Mouse (Mus musculus) liver, embryonic 15.5 days (tissue): ENCODE measurements around the gene Wdr4. TPM values are rescaled to one million over a fixed set of nuclear protein-coding genes. Genes with fewer than 3 reads are reported as not detected.

Experiments used
- ATAC-seq: fragments of 200-750 bp; cut with Nextera tagmentation; 2 replicates; pipeline ENCODE4 v1.8.0; 2017; ENCODE audit warnings: moderate number of reproducible peaks, mild to moderate bottlenecking, moderate library complexity; ENCODE audit not compliant: insufficient read depth
- H3K27ac ChIP-seq: fragments of 300-500 bp; sonication (generic); replicated peaks from 2 replicates; pipeline ENCODE4 v1.5.1; 2015; ENCODE audit warnings: mild to moderate bottlenecking, inconsistent platforms
- H3K27me3 ChIP-seq: fragments of 300-500 bp; sonication (generic); 2 replicates; pipeline ENCODE4 v1.6.1; 2015; ENCODE audit warnings: mild to moderate bottlenecking, inconsistent platforms
- H3K36me3 ChIP-seq: fragments of 300-500 bp; sonication (generic); replicated peaks from 2 replicates; pipeline ENCODE4 v1.6.1; 2015; ENCODE audit warnings: moderate library complexity, mild to moderate bottlenecking, inconsistent platforms
- H3K4me1 ChIP-seq: fragments of 300-500 bp; sonication (generic); replicated peaks from 2 replicates; pipeline ENCODE4 v1.6.1; 2015; ENCODE audit warnings: inconsistent platforms
- H3K4me2 ChIP-seq: fragments of 300-500 bp; sonication (generic); 2 replicates; pipeline ENCODE4 v1.6.1; 2015; ENCODE audit warnings: moderate library complexity, mild to moderate bottlenecking, inconsistent platforms
- H3K4me3 ChIP-seq: fragments of 300-500 bp; sonication (generic); replicated peaks from 2 replicates; pipeline ENCODE4 v1.5.1; 2015; ENCODE audit warnings: mild to moderate bottlenecking, inconsistent platforms
- H3K9ac ChIP-seq: fragments of 300-500 bp; sonication (generic); 2 replicates; pipeline ENCODE4 v1.6.1; 2015; ENCODE audit warnings: moderate library complexity, mild to moderate bottlenecking, inconsistent platforms
- H3K9me3 ChIP-seq: fragments of 300-500 bp; sonication (generic); replicated peaks from 2 replicates; pipeline ENCODE4 v1.6.1; 2016; ENCODE audit warnings: inconsistent platforms
- WGBS: fragments of 180-500 bp; shearing (Covaris S2); methylation state at CpG from one replicate; pipeline ENCODE4 v1.1.7; 2015; ENCODE audit warnings: mixed read lengths; ENCODE audit not compliant: insufficient replicate concordance; 5-methylcytosine and 5-hydroxymethylcytosine counted together
- polyA plus RNA-seq: library from polyadenylated mRNA; unstranded; fragments of >200 nt; fragmentation: Nextera tagmentation; extraction: Ambion mirVana; gene quantifications from 2 replicates; pipeline ENCODE4 v1.2.1, GENCODE M21; 2015

The Wdr4 gene
- polyA plus RNA-seq, 1 experiment from 2014 or later: 21.4 TPM

GRCm38 (mm10) chr17:31456723-31457567, 62.8 kb downstream of the Wdr4 start:
- no peak overlapping the region for H3K9ac ChIP-seq
- WGBS: 65% methylated on average over 18 of the region's 18 CpGs
- no peaks in the 10 kb centered on the region for H3K36me3 ChIP-seq
- no peaks in the 10 kb centered on the region for H3K27me3 ChIP-seq
- ATAC-seq: no peak
- H3K9me3 ChIP-seq: no peaks in the 10 kb centered on the region
- H3K27ac ChIP-seq: no peak overlapping the region
- no peak overlapping the region for H3K4me2 ChIP-seq
- H3K4me1 ChIP-seq: no peaks in the 10 kb centered on the region
- H3K4me3 ChIP-seq: no peak overlapping the region

DNA sequence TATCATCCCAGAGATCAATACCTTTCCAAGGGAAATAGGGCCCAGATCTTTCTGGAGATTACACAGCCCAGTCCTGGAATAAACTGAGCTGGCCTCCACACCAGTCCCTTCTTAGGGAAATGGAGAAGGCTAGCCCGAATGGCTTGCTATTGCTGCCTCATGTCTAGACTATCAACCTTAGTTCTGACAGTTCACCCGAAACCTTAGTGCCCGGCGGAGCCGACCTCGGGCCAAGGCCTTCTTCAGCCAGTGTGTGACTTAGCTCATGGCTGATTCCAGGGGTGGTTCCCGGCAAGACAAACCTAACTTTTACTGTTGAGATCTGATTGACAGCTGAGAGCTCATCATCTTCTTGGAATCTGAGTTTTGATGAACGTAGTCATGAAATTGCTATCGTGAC, 65.7 kb downstream of the Wdr4 start:
- Histone ChIP-seq H3K9me3 (no peaks in the 10 kb centered on the region), H3K4me2 (no peak overlapping the region), H3K27me3 (no peaks in the 10 kb centered on the region), H3K4me3 (no peak overlapping the region), H3K9ac (no peak overlapping the region), H3K27ac (no peak overlapping the region), H3K4me1 (no peaks in the 10 kb centered on the region), H3K36me3 (no peaks in the 10 kb centered on the region)
- WGBS: 67% methylated on average over 9 of the region's 9 CpGs
- ATAC-seq: no peak

DNA sequence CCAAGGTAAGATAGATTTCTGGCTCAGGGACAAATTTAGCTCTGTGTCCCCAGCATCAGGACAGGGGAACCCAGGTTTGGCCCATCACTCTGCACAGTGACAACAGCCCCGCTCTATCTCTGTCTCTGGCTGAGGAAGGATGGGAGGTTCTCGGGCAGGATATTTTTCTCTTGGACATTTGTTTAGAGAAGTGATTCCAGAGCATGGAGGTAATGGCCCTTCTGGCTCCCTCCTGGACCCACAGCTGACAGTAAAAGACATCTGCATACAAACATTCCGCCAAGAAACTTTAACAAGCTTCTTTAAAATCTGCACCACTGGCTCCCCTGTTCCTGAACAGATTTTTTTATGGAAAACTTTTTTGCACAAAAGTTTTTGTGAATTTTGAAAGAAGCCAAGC, 66.3 kb downstream of the Wdr4 start:
- no peak for ATAC-seq

DNA sequence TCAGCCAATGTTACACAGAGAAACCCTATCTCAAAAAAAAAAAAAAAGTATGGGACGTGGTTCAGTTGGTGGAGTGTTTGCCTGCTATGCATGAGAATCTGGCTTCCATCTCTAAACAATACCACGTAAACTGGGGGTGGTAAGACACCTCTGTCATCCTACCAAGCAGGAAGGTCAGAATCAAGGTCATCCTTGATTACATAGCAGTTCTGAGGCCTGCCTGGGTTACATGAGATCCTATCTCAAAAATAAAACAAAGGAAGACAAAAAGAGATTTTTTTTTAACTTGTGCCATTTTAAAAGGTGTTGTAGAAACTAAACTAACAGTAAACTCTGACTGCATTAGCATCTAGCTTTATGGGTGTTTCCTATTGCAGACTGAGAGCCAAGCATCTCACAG, 67.0 kb downstream of the Wdr4 start:
- Histone ChIP-seq H3K36me3 (no peaks in the 10 kb centered on the region), H3K9ac (no peak overlapping the region), H3K27ac (no peak overlapping the region), H3K27me3 (no peaks in the 10 kb centered on the region), H3K4me3 (no peak overlapping the region), H3K9me3 (no peaks in the 10 kb centered on the region), H3K4me1 (no peaks in the 10 kb centered on the region), H3K4me2 (no peak overlapping the region)
- 53% methylated on average over 2 of the region's 2 CpGs for WGBS
- ATAC-seq: no peak

More for the DNA sequence above, 66.3 kb downstream of the Wdr4 start:
- Histone ChIP-seq H3K4me1 (no peaks in the 10 kb centered on the region), H3K9ac (no peak overlapping the region), H3K4me2 (no peak overlapping the region), H3K4me3 (no peak overlapping the region), H3K9me3 (no peaks in the 10 kb centered on the region), H3K36me3 (no peaks in the 10 kb centered on the region), H3K27me3 (no peaks in the 10 kb centered on the region), H3K27ac (no peak overlapping the region)
- WGBS: 57% methylated on average over 3 of the region's 3 CpGs

- H3K9ac ChIP-seq: no peak overlapping the region
- H3K4me2 ChIP-seq: no peak overlapping the region
- no peak overlapping the region for H3K27ac ChIP-seq
- no peak for ATAC-seq
- H3K36me3 ChIP-seq: no peaks in the 10 kb centered on the region
- WGBS: 38% methylated on average over 8 of the region's 8 CpGs
- no peaks in the 10 kb centered on the region for H3K9me3 ChIP-seq
- H3K4me1 ChIP-seq: no peaks in the 10 kb centered on the region
- H3K27me3 ChIP-seq: no peaks in the 10 kb centered on the region
- H3K4me3 ChIP-seq: no peak overlapping the region
Observed at GRCm38 (mm10) chr17:31451179-31451708, 68.5 kb downstream of the Wdr4 start.

DNA sequence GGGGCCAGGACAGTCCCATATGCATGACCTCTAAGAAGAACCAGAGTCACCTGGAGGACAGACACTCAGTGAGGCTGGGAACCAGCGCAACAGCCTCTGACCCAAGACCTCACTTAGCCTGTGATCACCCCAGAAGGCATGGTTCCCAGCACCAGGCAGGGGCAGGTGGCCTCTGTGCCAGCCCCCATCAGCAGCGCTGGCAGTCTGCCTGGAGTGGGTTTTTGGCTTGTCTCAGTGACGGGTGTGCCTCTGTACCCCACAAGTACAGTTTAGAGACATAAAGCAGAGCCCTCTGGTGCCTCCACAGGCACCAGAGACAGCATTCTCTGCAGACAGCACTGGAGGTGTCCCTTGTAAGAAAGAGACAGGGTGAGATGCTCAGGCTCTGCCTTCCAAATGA, 69.6 kb downstream of the Wdr4 start:
- H3K27me3 ChIP-seq: no peaks in the 10 kb centered on the region
- H3K36me3 ChIP-seq: no peaks in the 10 kb centered on the region
- no peak overlapping the region for H3K9ac ChIP-seq
- H3K4me2 ChIP-seq: no peak overlapping the region
- H3K9me3 ChIP-seq: no peaks in the 10 kb centered on the region
- ATAC-seq: no peak
- no peaks in the 10 kb centered on the region for H3K4me1 ChIP-seq
- H3K27ac ChIP-seq: no peak overlapping the region
- no peak overlapping the region for H3K4me3 ChIP-seq
- WGBS: 56% methylated on average over 3 of the region's 3 CpGs

GRCm38 (mm10) chr17:31448519-31448918, 71.3 kb downstream of the Wdr4 start:
- peaks cover 7% of the 10 kb centered on the region for H3K4me1 ChIP-seq
- 36% methylated on average over 1 of the region's 1 CpGs for WGBS
- H3K36me3 ChIP-seq: no peaks in the 10 kb centered on the region

GRCm38 (mm10) chr17:31447766-31448165, 72.0 kb downstream of the Wdr4 start:
- WGBS: 35% methylated on average over 5 of the region's 5 CpGs

More at GRCm38 (mm10) chr17:31448519-31448918, 71.3 kb downstream of the Wdr4 start:
- no peak for ATAC-seq
- Histone ChIP-seq H3K4me3 (no peak overlapping the region), H3K9ac (no peak overlapping the region), H3K27me3 (no peaks in the 10 kb centered on the region), H3K4me2 (no peak overlapping the region), H3K27ac (no peak overlapping the region), H3K9me3 (no peaks in the 10 kb centered on the region)

DNA sequence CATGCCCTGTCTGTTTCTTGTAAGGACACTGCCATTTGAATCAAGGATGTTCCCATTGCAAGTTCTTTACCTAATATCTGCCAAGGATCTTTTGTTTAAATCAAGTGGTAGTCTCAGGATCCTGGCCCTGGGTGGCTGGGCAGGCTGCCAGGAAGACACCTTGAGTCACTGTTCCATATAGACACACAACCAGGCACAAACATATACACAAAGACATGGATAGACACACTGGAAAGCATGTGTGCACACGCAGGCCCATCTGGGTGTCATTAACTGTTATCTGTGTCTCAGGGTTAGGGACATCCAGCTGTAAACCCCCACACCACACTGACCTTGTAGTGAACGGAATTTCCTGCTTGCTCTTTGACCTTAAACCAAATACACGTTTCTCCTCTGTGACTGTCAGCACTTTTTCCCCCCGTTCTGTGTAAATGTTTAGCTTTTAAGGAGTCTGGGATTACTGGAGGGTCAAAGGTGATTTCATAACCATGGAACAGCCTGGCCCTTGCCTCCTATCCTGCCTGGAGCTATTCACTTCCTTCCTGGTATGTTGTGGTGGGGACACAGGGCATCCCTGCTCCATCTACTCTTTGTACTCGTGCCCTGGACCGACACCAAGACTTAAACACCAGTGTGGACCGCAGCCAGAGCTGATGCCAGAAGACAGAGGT, 74.6 kb downstream of the Wdr4 start:
- ATAC-seq: peak; percentile 57
- Histone ChIP-seq H3K4me3 (no peak overlapping the region), H3K27ac (no peak overlapping the region), H3K27me3 (no peaks in the 10 kb centered on the region), H3K36me3 (no peaks in the 10 kb centered on the region), H3K9me3 (no peaks in the 10 kb centered on the region), H3K4me1 (peaks cover 7% of the 10 kb centered on the region), H3K9ac (no peak overlapping the region), H3K4me2 (no peak overlapping the region)
- WGBS: 19% methylated on average over 7 of the region's 7 CpGs

More at GRCm38 (mm10) chr17:31447766-31448165, 72.0 kb downstream of the Wdr4 start:
- no peaks in the 10 kb centered on the region for H3K36me3 ChIP-seq
- no peaks in the 10 kb centered on the region for H3K27me3 ChIP-seq
- H3K27ac ChIP-seq: no peak overlapping the region
- no peak for ATAC-seq
- H3K4me2 ChIP-seq: no peak overlapping the region
- no peak overlapping the region for H3K9ac ChIP-seq
- no peak overlapping the region for H3K4me3 ChIP-seq
- H3K9me3 ChIP-seq: no peaks in the 10 kb centered on the region
- H3K4me1 ChIP-seq: peaks cover 7% of the 10 kb centered on the region
